Mouse (Mus musculus) liver, adult 2 months (tissue): ENCODE measurements around the gene Plekha1. TPM values are rescaled to one million over a fixed set of nuclear protein-coding genes. Genes with fewer than 3 reads are reported as not detected.

Experiments used
- DNase-seq: peaks from one replicate; pipeline ENCODE4 v3.0.0-alpha.2; 2011; ENCODE audit warnings: low read depth, low spot score; ENCODE audit errors: extremely low read depth
- H3K27ac ChIP-seq: fragments of 200-500 bp; replicated peaks from 2 replicates; pipeline ENCODE4 v1.5.1; 2012; ENCODE audit warnings: low read depth, mild to moderate bottlenecking, control low read depth, inconsistent platforms, low read length; ENCODE audit not compliant: insufficient read depth
- H3K27me3 ChIP-seq: fragments of 200-500 bp; 2 replicates; pipeline ENCODE4 v1.6.1; 2012; ENCODE audit warnings: mild to moderate bottlenecking, moderate library complexity, low read length, inconsistent platforms; ENCODE audit not compliant: control insufficient read depth, insufficient read depth
- H3K36me3 ChIP-seq: fragments of 200-500 bp; 2 replicates; pipeline ENCODE4 v1.6.1; 2012; ENCODE audit warnings: low read length, inconsistent platforms; ENCODE audit not compliant: control insufficient read depth, insufficient read depth
- H3K4me1 ChIP-seq: fragments of 200-500 bp; 2 replicates; pipeline ENCODE4 v1.6.1; 2011; ENCODE audit warnings: low read length; ENCODE audit not compliant: control insufficient read depth, insufficient read depth
- H3K4me3 ChIP-seq: fragments of 200-500 bp; 2 replicates; pipeline ENCODE4 v1.5.1; 2011; ENCODE audit warnings: low read depth, mild to moderate bottlenecking, control low read depth, low read length, moderate library complexity; ENCODE audit not compliant: insufficient read depth
- H3K79me2 ChIP-seq: fragments of 200-500 bp; 2 replicates; pipeline ENCODE4 v1.6.1; 2012; ENCODE audit warnings: inconsistent platforms, mild to moderate bottlenecking, low read length, moderate library complexity; ENCODE audit not compliant: control insufficient read depth, insufficient read depth
- H3K9ac ChIP-seq: fragments of 200-500 bp; 2 replicates; pipeline ENCODE4 v1.6.1; 2012; ENCODE audit warnings: low read depth, mild to moderate bottlenecking, control low read depth, inconsistent platforms, low read length
- CTCF ChIP-seq: fragments of 200-500 bp; IDR thresholded peaks from 2 replicates; pipeline ENCODE4 v1.5.1; 2011; ENCODE audit warnings: low read depth, low read length, control low read depth
- POLR2A ChIP-seq: fragments of 200-500 bp; IDR thresholded peaks from 2 replicates; pipeline ENCODE4 v1.6.1; 2011; ENCODE audit warnings: low read length, control low read depth; ENCODE audit not compliant: insufficient read depth; ENCODE audit errors: extremely low read depth
- WGBS: fragments of 180-500 bp; shearing (Covaris S2); methylation state at CpG from one replicate; pipeline ENCODE4 v1.1.7; 2018; 5-methylcytosine and 5-hydroxymethylcytosine counted together
- polyA plus RNA-seq: library from polyadenylated mRNA; depleted of rRNA; stranded (reverse); fragments of >200 nt; gene quantifications from 2 replicates; pipeline ENCODE4 v1.2.3, GENCODE M21; 2012; rRNA removed
- total RNA-seq: library from RNA; depleted of rRNA; stranded (reverse); fragments of >200 nt; gene quantifications from 2 replicates; pipeline ENCODE4 v1.2.3, GENCODE M21; 2014; rRNA removed

The Plekha1 gene
- total and polyA plus RNA-seq, 2 experiments: 5.6 to 7.0 TPM

DNA sequence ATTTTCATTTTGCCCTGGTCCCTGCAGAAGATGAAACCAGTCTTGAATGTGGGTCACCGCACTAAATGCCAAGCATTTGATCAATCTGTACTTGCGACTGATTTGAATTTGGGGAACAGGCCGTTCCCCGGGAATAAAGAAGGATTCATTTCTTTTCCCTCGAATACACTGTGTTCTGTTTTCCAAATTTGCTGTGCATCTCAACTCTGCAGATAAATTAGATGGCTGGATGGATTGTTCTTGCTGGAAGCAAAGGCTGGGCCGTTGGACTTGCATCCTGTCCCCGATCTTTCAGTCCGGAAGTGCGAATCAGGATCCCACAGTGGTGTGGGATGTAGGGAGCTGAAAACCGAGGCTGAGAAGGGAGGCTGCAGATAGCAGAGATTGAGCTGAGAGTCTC is 87.8 kb downstream of the Plekha1 start:
- no peak overlapping the region for H3K4me3 ChIP-seq
- no peak for DNase-seq
- no peaks in the 10 kb centered on the region for H3K36me3 ChIP-seq
- no peak overlapping the region for H3K9ac ChIP-seq
- no peaks in the 10 kb centered on the region for H3K79me2 ChIP-seq
- TF ChIP-seq POLR2A: no peak
- no peak for TF ChIP-seq CTCF
- WGBS: 91% methylated on average over 10 of the region's 10 CpGs
- no peaks in the 10 kb centered on the region; the same call in 1 of the 2 replicates for H3K4me1 ChIP-seq
- peaks cover 4% of the 10 kb centered on the region; the same call in 1 of the 2 replicates for H3K27me3 ChIP-seq
- H3K27ac ChIP-seq: no peak overlapping the region

DNA sequence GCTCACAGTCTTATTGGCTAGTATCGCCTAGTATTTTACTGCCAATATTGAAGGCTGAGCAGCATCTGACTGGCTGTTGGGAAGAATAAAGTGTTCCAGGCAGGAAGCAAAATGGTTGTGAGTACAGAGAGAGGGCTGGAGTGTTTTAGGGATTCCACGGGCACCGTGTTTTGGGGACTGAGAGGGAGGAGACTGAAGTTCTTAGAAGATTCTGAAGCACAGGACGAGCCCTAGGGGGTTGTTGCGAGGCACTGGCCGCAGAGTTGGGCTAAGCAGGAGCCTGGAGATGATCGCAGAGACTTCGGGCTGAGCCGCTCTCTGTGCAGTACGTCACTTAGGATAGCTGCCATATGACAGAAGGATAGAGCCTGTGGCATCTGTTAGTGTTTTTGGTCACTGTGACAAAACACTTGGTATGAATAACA is 88.6 kb downstream of the Plekha1 start:
- Histone ChIP-seq H3K4me1 (no peaks in the 10 kb centered on the region; the same call in 1 of the 2 replicates), H3K4me3 (no peak overlapping the region), H3K9ac (no peak overlapping the region), H3K27me3 (peaks cover 4% of the 10 kb centered on the region; the same call in 1 of the 2 replicates), H3K36me3 (no peaks in the 10 kb centered on the region), H3K27ac (no peak overlapping the region), H3K79me2 (no peaks in the 10 kb centered on the region)
- WGBS: 94% methylated on average over 10 of the region's 10 CpGs
- no peak for TF ChIP-seq CTCF
- no peak for TF ChIP-seq POLR2A
- DNase-seq: no peak

DNA sequence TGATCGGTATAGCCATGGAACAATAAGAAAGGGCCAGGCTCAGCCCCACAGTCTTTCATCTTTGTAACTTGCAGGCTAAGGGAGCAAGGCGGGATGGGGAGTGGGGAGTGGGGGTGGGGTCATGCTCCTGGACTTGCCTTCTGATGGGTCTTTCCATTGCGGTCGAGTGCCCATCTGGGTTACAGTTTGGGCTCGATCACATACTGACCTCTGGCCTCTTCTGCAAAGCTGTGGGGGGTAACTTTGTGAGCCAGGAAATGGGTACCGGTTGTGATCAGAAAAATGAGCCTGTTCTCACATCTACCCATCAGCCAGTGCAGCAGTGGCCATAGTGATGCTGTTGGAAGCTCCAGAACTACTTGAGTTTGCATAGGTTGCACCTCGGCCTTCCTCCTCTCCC is 93.0 kb downstream of the Plekha1 start:
- Histone ChIP-seq H3K36me3 (no peaks in the 10 kb centered on the region), H3K27me3 (peaks cover 4% of the 10 kb centered on the region; the same call in 1 of the 2 replicates), H3K9ac (no peak overlapping the region), H3K79me2 (no peaks in the 10 kb centered on the region), H3K4me3 (no peak overlapping the region), H3K27ac (no peak overlapping the region), H3K4me1 (peaks cover 1% of the 10 kb centered on the region; the same call in 1 of the 2 replicates)
- WGBS: 86% methylated on average over 7 of the region's 7 CpGs
- no peak for DNase-seq
- TF ChIP-seq POLR2A: no peak
- TF ChIP-seq CTCF: no peak

DNA sequence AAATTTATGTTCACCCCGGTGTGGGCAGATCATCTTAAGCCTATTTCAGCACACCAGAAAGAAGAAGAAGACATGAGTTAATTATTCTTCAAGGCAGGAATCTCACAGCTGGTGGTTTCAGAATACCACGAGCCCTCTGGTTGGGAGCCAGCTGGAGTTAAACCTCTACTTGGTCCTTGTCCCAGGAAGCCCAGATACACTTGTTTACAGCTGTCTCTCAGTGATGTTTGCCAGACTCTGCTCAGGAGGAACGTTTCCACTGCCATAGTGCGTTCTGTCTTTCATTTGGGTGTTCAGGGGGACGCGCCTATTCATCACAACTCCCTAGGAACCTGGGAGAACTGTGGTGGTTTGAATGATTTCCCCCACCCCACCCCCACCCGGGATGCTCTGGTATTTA is 94.3 kb downstream of the Plekha1 start:
- H3K79me2 ChIP-seq: no peaks in the 10 kb centered on the region
- 28% methylated on average over 7 of the region's 7 CpGs for WGBS
- TF ChIP-seq CTCF (no peak), POLR2A (no peak)
- no peak overlapping the region for H3K4me3 ChIP-seq
- no peaks in the 10 kb centered on the region for H3K27me3 ChIP-seq
- no peak overlapping the region for H3K9ac ChIP-seq
- DNase-seq: peak; percentile 61
- H3K4me1 ChIP-seq: peaks cover 1% of the 10 kb centered on the region; the same call in 1 of the 2 replicates
- H3K27ac ChIP-seq: no peak overlapping the region
- H3K36me3 ChIP-seq: no peaks in the 10 kb centered on the region

DNA sequence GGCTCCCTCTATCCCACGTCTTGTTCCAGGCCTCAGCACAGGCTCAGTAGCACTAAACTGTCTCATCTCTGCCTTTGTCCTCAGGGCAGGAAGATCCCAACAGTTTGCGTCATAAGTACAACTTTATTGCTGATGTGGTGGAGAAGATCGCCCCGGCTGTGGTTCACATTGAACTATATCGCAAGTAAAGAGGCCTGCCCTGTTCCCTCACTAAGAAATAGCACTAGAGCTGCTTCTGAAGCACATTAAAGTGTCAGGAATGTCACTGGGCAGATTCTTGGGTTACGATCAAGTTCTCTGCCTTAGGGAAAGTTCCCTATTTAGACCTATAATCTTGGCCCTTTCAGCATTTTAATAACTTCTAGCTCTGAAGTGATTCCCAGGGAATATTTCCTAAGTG is 95.9 kb downstream of the Plekha1 start:
- no peaks in the 10 kb centered on the region for H3K36me3 ChIP-seq
- H3K4me1 ChIP-seq: 0 out of 2 replicates have a peak, but pooled peaks cover 1% of the 10 kb centered on the region
- H3K27ac ChIP-seq: no peak overlapping the region
- no peak for DNase-seq
- WGBS: 88% methylated on average over 6 of the region's 6 CpGs
- TF ChIP-seq POLR2A: no peak
- TF ChIP-seq CTCF: no peak
- H3K4me3 ChIP-seq: no peak overlapping the region
- H3K79me2 ChIP-seq: no peaks in the 10 kb centered on the region
- H3K9ac ChIP-seq: no peak overlapping the region
- no peaks in the 10 kb centered on the region for H3K27me3 ChIP-seq

Other genes starting within 250 kb of the Plekha1 start
- not detected in 2 replicates for gene Btbd16, start 91.7 kb upstream of the Plekha1 start, total RNA-seq
- gene Btbd16, start 91.7 kb upstream of the Plekha1 start, polyA plus RNA-seq: 0.06 TPM in 1 of 2 replicates, not detected in the other
- gene Htra1, start 70.4 kb downstream of the Plekha1 start, total RNA-seq: 3.2 and 3.6 TPM in 2 replicates
- gene Htra1, start 70.4 kb downstream of the Plekha1 start, polyA plus RNA-seq: 2.6 and 3.1 TPM in 2 replicates
- gene Dmbt1, start 166.3 kb downstream of the Plekha1 start, total RNA-seq: 5.6 and 32.1 TPM in 2 replicates
- gene Dmbt1, start 166.3 kb downstream of the Plekha1 start, polyA plus RNA-seq: 0.35 and 0.55 TPM in 2 replicates